In the genomic region with DNA sequence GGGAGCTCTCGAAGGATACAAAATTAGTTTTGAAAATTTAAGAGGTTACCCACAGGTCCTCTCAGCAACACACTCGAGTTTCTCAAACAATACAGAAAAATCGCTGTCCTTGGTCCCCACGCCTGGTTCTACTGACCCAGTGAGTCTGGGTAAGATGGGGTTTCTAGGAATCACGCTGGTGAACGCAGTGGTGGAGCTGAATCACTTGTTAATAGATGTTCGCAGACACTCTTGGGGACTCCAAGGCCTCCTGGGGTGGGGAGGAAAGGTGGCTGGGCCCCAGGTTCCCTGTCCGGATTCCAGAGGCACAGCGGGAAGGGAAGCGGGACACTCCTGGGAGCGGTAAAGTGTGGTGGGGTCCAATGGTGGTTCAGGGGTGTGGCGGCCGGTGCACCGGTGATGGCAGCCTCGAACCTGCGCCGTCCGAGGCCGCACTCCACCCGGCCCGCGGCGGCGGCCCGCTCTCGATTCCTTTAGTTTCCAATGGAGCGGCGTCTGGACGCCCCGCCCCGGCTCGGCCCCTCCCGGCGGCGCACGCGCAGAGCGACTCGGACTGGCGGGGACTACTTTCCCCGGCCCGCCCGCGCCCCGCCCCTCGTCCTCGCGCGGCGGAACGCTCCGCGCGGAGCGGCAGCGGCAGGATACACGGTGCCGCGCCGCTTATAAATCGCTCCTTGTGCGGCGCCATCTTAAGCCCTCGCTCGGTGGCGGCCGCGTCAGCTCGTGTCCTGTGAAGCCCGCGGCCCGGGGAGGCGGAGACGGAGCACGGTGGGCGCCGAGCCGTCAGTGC, we compare ENCODE assay signal across 8 mouse cellular contexts. TPM values are rescaled to one million over a fixed set of nuclear protein-coding genes. Genes with fewer than 3 reads are reported as not detected.
DNase-seq lines count a peak whose midpoint lies in the region; ATAC-seq and TF ChIP-seq lines count a peak whose summit lies in the region.

No protein-coding gene starts in this region.

- 3% methylated on average over 70 of the region's 78 CpGs for WGBS in forebrain, embryonic 16.5 days
- 5% methylated on average over 72 of the region's 78 CpGs for WGBS in lung, adult 2 months

- H3K9me3 ChIP-seq in MEL (replicated peaks; ENCODE audit: insufficient read depth, low read length) = no peaks in the 10 kb centered on the region
- H3K9me3 ChIP-seq in forebrain, embryonic 16.5 days (ENCODE audit: control insufficient read depth, low read length) = no peaks in the 10 kb centered on the region

- peaks cover 44% of the 10 kb centered on the region for H3K79me2 ChIP-seq in MEL (ENCODE audit: control insufficient read depth, insufficient read depth, low read length, poor library complexity)

- H3K27ac ChIP-seq in MEL (ENCODE audit: control insufficient read depth, low read depth, low read length) = peak overlapping the region; percentile 57; the same call in 1 of the 2 replicates
- peak overlapping the region; percentile 91 for H3K27ac ChIP-seq in forebrain, embryonic 16.5 days (ENCODE audit: low read length)
- peak overlapping the region; percentile 84 for H3K27ac ChIP-seq in layer of hippocampus, adult 2 months

- ATAC-seq in forebrain, embryonic 16.5 days = peak; percentile 88
- ATAC-seq in neutrophil, adult 5-6 weeks (ENCODE audit: extremely low read depth, insufficient number of reproducible peaks, low FRiP score, poor library complexity, severe bottlenecking) = peak; percentile 88

- 0 out of 4 replicates have a peak, but pooled peaks of 1 of the 2 experiments have one; percentile 34 for TF ChIP-seq EP300 in MEL (IDR thresholded peaks at IDR 0.05; ENCODE audit: low read depth in 1 of 2, low read length in 2 of 2)

- H3K27me3 ChIP-seq in MEL (ENCODE audit: control insufficient read depth in 1 of 2, insufficient read depth in 2 of 2, low read length in 2 of 2) = peaks cover 0 to 2% of the 10 kb centered on the region in 2 experiments; a peak in 3 of 4 replicates
- no peaks in the 10 kb centered on the region for H3K27me3 ChIP-seq in forebrain, embryonic 16.5 days (replicated peaks; ENCODE audit: control insufficient read depth, insufficient read depth, low read length)

- peaks cover 7 to 22% of the 10 kb centered on the region in 2 experiments for H3K36me3 ChIP-seq in MEL (ENCODE audit: control insufficient read depth in 1 of 2, insufficient read depth in 2 of 2, low read length in 2 of 2)
- no peaks in the 10 kb centered on the region for H3K36me3 ChIP-seq in forebrain, embryonic 16.5 days (ENCODE audit: control insufficient read depth, insufficient read depth)

- intact Hi-C loops in heart, postnatal 36 days (cut with DNase I) = loop anchor here (5.0 to 10.0 kb wide), 5 partner anchors 66 to 442 kb away; no protein-coding TSS in a partner anchor

- peak overlapping the region; percentile 33 for H3K4me2 ChIP-seq in forebrain, embryonic 16.5 days (ENCODE audit: low read length)

- peak; percentile 95 to 99 for TF ChIP-seq POLR2A in MEL (IDR thresholded peaks at IDR 0.05; ENCODE audit: control insufficient read depth in 1 of 2, insufficient read depth in 1 of 2, low read depth in 1 of 2, low read length in 2 of 2, poor library complexity in 1 of 2)
- TF ChIP-seq POLR2A in lung, adult 2 months (IDR thresholded peaks at IDR 0.05; ENCODE audit: borderline replicate concordance, extremely low read depth, low read depth, low read length) = peak; percentile 99

- no peak for TF ChIP-seq RAD21 in MEL (IDR thresholded peaks at IDR 0.05; ENCODE audit: low read depth, low read length)

- peaks cover 3 to 15% of the 10 kb centered on the region in 2 experiments for H3K4me1 ChIP-seq in MEL (ENCODE audit: control insufficient read depth in 1 of 2, insufficient read depth in 2 of 2, low read length in 2 of 2)
- H3K4me1 ChIP-seq in forebrain, embryonic 16.5 days (replicated peaks; ENCODE audit: control insufficient read depth, insufficient read depth, low read length) = peaks cover 41% of the 10 kb centered on the region
- peaks cover 23% of the 10 kb centered on the region for H3K4me1 ChIP-seq in lung, adult 2 months (ENCODE audit: control insufficient read depth, insufficient read depth, low read length)

- peak overlapping the region; percentile 92 for H3K9ac ChIP-seq in MEL (ENCODE audit: control insufficient read depth, low read depth, low read length, poor library complexity, severe bottlenecking)
- H3K9ac ChIP-seq in forebrain, embryonic 16.5 days (replicated peaks; ENCODE audit: low read depth, low read length) = peak overlapping the region; percentile 91

- peak overlapping the region; percentile 47 to 72 for H3K4me3 ChIP-seq in MEL (ENCODE audit: control insufficient read depth in 1 of 2, insufficient read depth in 1 of 2, low read depth in 2 of 2, low read length in 2 of 2)
- H3K4me3 ChIP-seq in forebrain, embryonic 16.5 days (replicated peaks; ENCODE audit: low read length) = peak overlapping the region; percentile 95
- peak overlapping the region; percentile 53 for H3K4me3 ChIP-seq in layer of hippocampus, adult 2 months
- H3K4me3 ChIP-seq in lung, adult 2 months (replicated peaks; ENCODE audit: extremely low read depth, low read depth, low read length) = peak overlapping the region; percentile 85

- TF ChIP-seq CTCF in MEL (IDR thresholded peaks at IDR 0.05 in 2 of 3, conservative IDR thresholded peaks at IDR 0.05 in 1 of 3; ENCODE audit: control insufficient read depth in 1 of 3, insufficient read depth in 1 of 3, low read depth in 2 of 3, low read length in 3 of 3, poor library complexity in 1 of 3, severe bottlenecking in 1 of 3) = no peak
- TF ChIP-seq CTCF in layer of hippocampus, adult 2 months (conservative IDR thresholded peaks at IDR 0.05) = no peak
- no peak for TF ChIP-seq CTCF in lung, adult 2 months (IDR thresholded peaks at IDR 0.05; ENCODE audit: insufficient read depth, low read length)

- peak; percentile 95 for DNase-seq in MEL (ENCODE audit: low read depth, low spot score)
- DNase-seq in cerebellum, adult 18-20 months = peak; percentile 94 to 99
- DNase-seq in heart, postnatal 36 days = peak; percentile 97 to 98
- DNase-seq in layer of hippocampus, adult 2 months (ENCODE audit: low spot score in 2 of 2) = peak; percentile 95 to 99
- DNase-seq in lung, adult 2 months = peak; percentile 94
- DNase-seq in testis, postnatal 14 days (ENCODE audit: low spot score) = peak; percentile 96

TF ChIP-seq in MEL, 35 proteins besides CTCF, POLR2A, EP300 and RAD21 (continues in another document):
- no peak for TF ChIP-seq JUND (IDR thresholded peaks at IDR 0.05; ENCODE audit: low read depth, low read length)
- no peak; the same call in 1 of the 2 replicates for TF ChIP-seq RCOR1 (IDR thresholded peaks at IDR 0.05; ENCODE audit: low read depth, low read length)
- no peak for TF ChIP-seq GATA1 (IDR thresholded peaks at IDR 0.05; ENCODE audit: low read depth, low read length)
- TF ChIP-seq TCF12 (IDR thresholded peaks at IDR 0.05; ENCODE audit: low read depth, low read length) = peak; percentile 89
- peak; percentile 71 for TF ChIP-seq ZC3H11A (IDR thresholded peaks at IDR 0.05; ENCODE audit: low read depth, low read length)
- no peak for TF ChIP-seq MYC (IDR thresholded peaks at IDR 0.05; ENCODE audit: low read depth, low read length)
- TF ChIP-seq ETS1 (IDR thresholded peaks at IDR 0.05; ENCODE audit: low read depth, low read length) = peak; percentile 34; the same call in 1 of the 2 replicates
- TF ChIP-seq E2F4 (IDR thresholded peaks at IDR 0.05; ENCODE audit: borderline replicate concordance, low read depth, low read length) = no peak; the same call in 1 of the 2 replicates
- no peak; the same call in 1 of the 2 replicates for TF ChIP-seq MXI1 (IDR thresholded peaks at IDR 0.05; ENCODE audit: low read depth, low read length)
- TF ChIP-seq TAL1 (IDR thresholded peaks at IDR 0.05; ENCODE audit: low read length) = no peak
- TF ChIP-seq UBTF (IDR thresholded peaks at IDR 0.05; ENCODE audit: borderline replicate concordance, insufficient read depth, low read depth, low read length) = no peak
- no peak; the same call in 1 of the 2 replicates for TF ChIP-seq SMC3 (IDR thresholded peaks at IDR 0.05; ENCODE audit: low read depth, low read length)
- TF ChIP-seq GABPA (IDR thresholded peaks at IDR 0.05; ENCODE audit: low read depth, low read length) = 0 out of 2 replicates have a peak, but pooled peaks have one; percentile 5
- no peak for TF ChIP-seq CHD2 (IDR thresholded peaks at IDR 0.05; ENCODE audit: low read length)
- TF ChIP-seq ZNF384 (IDR thresholded peaks at IDR 0.05; ENCODE audit: low read depth, low read length) = no peak
- TF ChIP-seq MEF2A (IDR thresholded peaks at IDR 0.05; ENCODE audit: extremely low read depth, insufficient replicate concordance, low read depth, low read length, poor library complexity, severe bottlenecking) = peak; percentile 44; the same call in 1 of the 2 replicates
- 0 out of 2 replicates have a peak, but pooled peaks have one; percentile 5 for TF ChIP-seq MYB (IDR thresholded peaks at IDR 0.05; ENCODE audit: low read depth, low read length)
- TF ChIP-seq USF1 (IDR thresholded peaks at IDR 0.05; ENCODE audit: low read depth, low read length) = no peak
- TF ChIP-seq POLR2AphosphoS5 (IDR thresholded peaks at IDR 0.05; ENCODE audit: borderline replicate concordance, low read depth, low read length) = peak; percentile 85; the same call in 1 of the 2 replicates
- TF ChIP-seq ELF1 (IDR thresholded peaks at IDR 0.05; ENCODE audit: low read depth, low read length) = 0 out of 2 replicates have a peak, but pooled peaks have one; percentile 41
- TF ChIP-seq SIN3A (IDR thresholded peaks at IDR 0.05; ENCODE audit: low read length) = peak; percentile 60
- peak; percentile 89 for TF ChIP-seq KAT2A (conservative IDR thresholded peaks at IDR 0.05; ENCODE audit: low read depth, low read length)
- peak; percentile 86; the same call in 1 of the 2 replicates for TF ChIP-seq MAZ (IDR thresholded peaks at IDR 0.05; ENCODE audit: low read depth, low read length)
- TF ChIP-seq ZMIZ1 (IDR thresholded peaks at IDR 0.05; ENCODE audit: low read depth, low read length) = peak; percentile 97
- peak; percentile 97 for TF ChIP-seq TBP (IDR thresholded peaks at IDR 0.05; ENCODE audit: low read depth, low read length)
- no peak for TF ChIP-seq BHLHE40 (IDR thresholded peaks at IDR 0.05; ENCODE audit: borderline replicate concordance, low read depth, low read length)
- TF ChIP-seq NRF1 (IDR thresholded peaks at IDR 0.05; ENCODE audit: insufficient read depth, low read depth, low read length, poor library complexity, severe bottlenecking) = peak; percentile 90

RNA-seq across cellular contexts. Expression of a gene that starts 4.0 kb away (rescaled TPM):
- total RNA-seq in MEL (2012; rRNA removed) = 269 and 302 TPM in 2 replicates
- 100 to 1,000 TPM; 377 to 701 TPM for polyA plus RNA-seq in MEL (2012; ENCODE audit: insufficient read depth in 1 of 2, insufficient read length in 2 of 2, low read depth in 1 of 2, low replicate concordance in 2 of 2, missing spikeins in 1 of 2)
- 611 and 637 TPM in 2 replicates for polyA plus RNA-seq in forebrain, embryonic 16.5 days (2015; fragmentation: Nextera tagmentation; extraction: Ambion mirVana)
- 100 to 1,000 TPM; 454 to 475 TPM for total RNA-seq in heart, postnatal 36 days (2021)
- total RNA-seq in layer of hippocampus, adult 2 months (2021) = 100 to 1,000 TPM; 513 to 546 TPM
- polyA plus RNA-seq in lung, adult 2 months (2012; rRNA removed) = 149 and 203 TPM in 2 replicates
- 511 and 516 TPM in 2 replicates for total RNA-seq in neutrophil, adult 5-6 weeks (2017)

Comparison
In these comparisons a context has a peak if more than half of its experiments do, and no peak if none do; other contexts are left out.
1. Peak in every context shown above with its lines: DNase-seq, ATAC-seq, H3K4me3 ChIP-seq and H3K27ac ChIP-seq.